9 mouse cellular contexts compared by ENCODE assay signal in the genomic region with DNA sequence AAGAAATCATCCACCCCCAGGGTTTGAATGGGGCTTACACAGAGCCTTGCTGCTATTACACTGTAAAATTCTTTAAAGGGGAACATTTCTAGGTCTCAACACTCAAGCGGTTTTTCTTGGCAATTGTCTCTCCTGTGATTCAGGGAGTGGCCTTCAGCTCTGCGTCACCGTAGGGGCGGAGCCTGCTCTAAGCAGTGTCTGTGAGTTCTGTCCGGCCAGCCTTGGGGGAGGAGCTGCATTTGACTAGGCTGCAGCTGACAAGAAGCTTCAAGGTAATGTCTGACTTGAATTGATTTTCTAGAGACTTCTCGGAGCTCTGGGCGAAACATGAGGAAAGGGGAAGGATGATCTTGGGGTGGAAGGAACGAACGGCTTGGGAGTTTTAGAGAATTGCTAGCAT. TPM values are rescaled to one million over a fixed set of nuclear protein-coding genes. Genes with fewer than 3 reads are reported as not detected.
DNase-seq lines count a peak whose midpoint lies in the region; ATAC-seq lines count a peak whose summit lies in the region.
"Had no signal": no experiment of that assay in that cellular context is flagged by ENCODE, and none has a peak within 500 bp of the region (broad histone marks: within the 10 kb centered on the region; RNA-seq: fewer than 3 reads in every experiment).

No protein-coding gene starts in this region.

- H3K27ac ChIP-seq in forebrain, embryonic 13.5 days: no peak overlapping the region
- H3K27ac ChIP-seq: liver, embryonic 14.5 days had no signal

- no peaks in the 10 kb centered on the region for H3K9me3 ChIP-seq in forebrain, embryonic 13.5 days (replicated peaks)

- peak; percentile 75 for DNase-seq in ES-CJ7 (ENCODE audit: low read depth, low spot score)
- DNase-seq in adrenal gland, postnatal 36 days: peak; percentile 86 to 88
- peak; percentile 70 to 74 for DNase-seq in heart, postnatal 10 days
- peak; percentile 82 to 86 for DNase-seq in kidney, postnatal 25 days
- DNase-seq in lung, postnatal 25 days (ENCODE audit: low spot score): peak; percentile 64
- peak; percentile 7 for DNase-seq in right cerebral cortex, postnatal 25 days

- H3K4me2 ChIP-seq in forebrain, embryonic 13.5 days: peak overlapping the region; percentile 34

- intact Hi-C loops in heart, postnatal 10 days (cut with DNase I): no loop called here

- H3K4me3 ChIP-seq in forebrain, embryonic 13.5 days: no peak overlapping the region

- no peaks in the 10 kb centered on the region; the same call in 1 of the 2 replicates for H3K27me3 ChIP-seq in forebrain, embryonic 13.5 days

- no peak overlapping the region for H3K9ac ChIP-seq in forebrain, embryonic 13.5 days
- H3K9ac ChIP-seq: liver, embryonic 14.5 days had no signal

- ATAC-seq in forebrain, embryonic 13.5 days: peak; percentile 92
- ATAC-seq in CD4-positive, CD25-positive, alpha-beta regulatory T cell, adult 4 months: no peak

- no peaks in the 10 kb centered on the region for H3K4me1 ChIP-seq in forebrain, embryonic 13.5 days

- WGBS in forebrain, embryonic 13.5 days: 39% methylated on average over 9 of the region's 9 CpGs

- H3K36me3 ChIP-seq in forebrain, embryonic 13.5 days (ENCODE audit: poor library complexity, severe bottlenecking): 0 out of 2 replicates have a peak, but pooled peaks cover 4% of the 10 kb centered on the region

RNA-seq across cellular contexts. Expression of a gene that starts 21.3 kb away (rescaled TPM):
- total RNA-seq in adrenal gland, postnatal 36 days (2021): 1 to 10 TPM; 3.5 to 4.6 TPM
- 11.2 and 14.4 TPM in 2 replicates for polyA plus RNA-seq in forebrain, embryonic 13.5 days (2015; fragmentation: Nextera tagmentation; extraction: Ambion mirVana)
- 1 to 10 TPM; 3.9 to 7.6 TPM for total RNA-seq in heart, postnatal 10 days (2021)
- polyA plus RNA-seq in CD4-positive, CD25-positive, alpha-beta regulatory T cell, adult 4 months (2017; shearing (Covaris generic)): not detected

RNA-seq across cellular contexts. Expression of a gene that starts 52.1 kb away (rescaled TPM):
- not detected for total RNA-seq in adrenal gland, postnatal 36 days (2021)
- polyA plus RNA-seq in forebrain, embryonic 13.5 days (2015; fragmentation: Nextera tagmentation; extraction: Ambion mirVana): not detected in 2 replicates
- not detected for total RNA-seq in heart, postnatal 10 days (2021)
- polyA plus RNA-seq in CD4-positive, CD25-positive, alpha-beta regulatory T cell, adult 4 months (2017; shearing (Covaris generic)): not detected
- polyA plus RNA-seq: liver, embryonic 14.5 days had no signal

Comparison
In these comparisons a context has a peak if more than half of its experiments do, and no peak if none do; other contexts are left out.
1. DNase-seq: peak in every context shown above with its lines; median percentile 87 in adrenal gland, postnatal 36 days; 84 in kidney, postnatal 25 days; 75 in ES-CJ7; 72 in heart, postnatal 10 days; 64 in lung, postnatal 25 days; 7 in right cerebral cortex, postnatal 25 days.